Mouse (Mus musculus) bone marrow, adult 2 months (tissue): Measurements from ENCODE around the gene Zfp185. TPM values are rescaled to one million over a fixed set of nuclear protein-coding genes. Genes with fewer than 3 reads are reported as not detected.

Experiments used
- H3K27ac ChIP-seq: fragments of 200-500 bp; 2 replicates; pipeline ENCODE4 v1.5.1; 2012; ENCODE audit warnings: low read depth, mild to moderate bottlenecking, control low read depth, inconsistent platforms, low read length; ENCODE audit not compliant: control insufficient read depth, poor library complexity, insufficient read depth
- H3K4me1 ChIP-seq: fragments of 200-500 bp; 2 replicates; pipeline ENCODE4 v1.6.1; 2011; ENCODE audit warnings: low read length; ENCODE audit not compliant: control insufficient read depth, insufficient read depth
- H3K4me3 ChIP-seq: fragments of 200-500 bp; replicated peaks from 2 replicates; pipeline ENCODE3; 2011; ENCODE audit warnings: mild to moderate bottlenecking, low read depth, low read length, control low read depth; ENCODE audit not compliant: control insufficient read depth
- CTCF ChIP-seq: fragments of 200-500 bp; IDR thresholded peaks from 2 replicates; pipeline ENCODE4 v1.5.1; 2011; ENCODE audit warnings: low read length, control low read depth; ENCODE audit not compliant: control insufficient read depth, insufficient read depth
- POLR2A ChIP-seq: fragments of 200-500 bp; IDR thresholded peaks from 2 replicates; pipeline ENCODE4 v1.6.1; 2011; ENCODE audit warnings: low read depth, mild to moderate bottlenecking, control low read depth, low read length, borderline replicate concordance; ENCODE audit not compliant: control insufficient read depth
- WGBS: fragments of 180-500 bp; shearing (Covaris S2); methylation state at CpG from one replicate; pipeline ENCODE4 v1.1.7; 2018; 5-methylcytosine and 5-hydroxymethylcytosine counted together
- polyA plus RNA-seq: library from polyadenylated mRNA; stranded (reverse); fragments of >200 nt; gene quantifications from 2 replicates; pipeline ENCODE4 v1.2.4, GENCODE M21; 2011; ENCODE audit warnings: low replicate concordance; ENCODE audit not compliant: missing spikeins, insufficient read depth, insufficient read length

The Zfp185 gene
- 0.42 TPM in 1 of 2 replicates, not detected in the other for polyA plus RNA-seq

DNA sequence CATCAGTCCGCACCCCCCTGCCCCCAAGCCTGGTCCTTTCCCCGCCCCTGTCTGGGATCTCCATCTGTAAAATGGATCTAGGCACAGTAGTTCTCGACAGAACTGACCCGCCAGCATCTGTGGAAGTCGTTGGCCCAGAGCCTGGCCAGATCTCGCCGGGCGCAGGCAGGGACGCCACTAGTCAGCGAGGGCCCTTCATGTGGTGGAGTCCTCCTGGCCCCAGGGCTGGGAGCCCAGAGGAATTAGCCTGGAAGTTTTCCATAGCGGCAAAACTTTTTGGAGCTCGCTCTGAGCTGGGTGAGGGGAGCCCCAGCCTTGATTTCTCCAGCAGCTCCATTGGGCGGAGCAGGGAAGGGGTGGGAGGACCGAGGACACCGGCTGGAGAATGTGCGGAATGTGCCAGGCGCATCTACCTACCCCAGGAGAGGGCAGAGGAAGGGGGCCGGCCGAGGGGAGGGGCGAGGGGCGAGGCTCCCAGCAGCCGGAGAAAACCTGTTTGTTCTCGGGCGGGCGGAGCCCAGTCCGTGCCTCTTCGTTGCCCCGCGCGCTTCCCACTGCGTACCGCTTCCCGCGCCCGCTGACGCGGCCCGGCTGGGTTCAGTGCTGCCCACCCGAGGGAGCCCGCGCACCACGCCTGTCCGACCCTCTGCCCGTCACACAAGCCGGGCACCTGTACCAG lies at the start of gene Zfp185:
Zfp185 (plus strand) TSS at position 499 of the 679 bp plus-strand sequence.
- H3K4me1 ChIP-seq, result no peaks in the 10 kb centered on the region
- TF ChIP-seq POLR2A (no peak), CTCF (no peak)
- 20% methylated on average over 40 of the region's 45 CpGs for WGBS
- no peak within 1 kb of the TSS for H3K27ac ChIP-seq
- H3K4me3 ChIP-seq, result no peak within 1 kb of the TSS

DNA sequence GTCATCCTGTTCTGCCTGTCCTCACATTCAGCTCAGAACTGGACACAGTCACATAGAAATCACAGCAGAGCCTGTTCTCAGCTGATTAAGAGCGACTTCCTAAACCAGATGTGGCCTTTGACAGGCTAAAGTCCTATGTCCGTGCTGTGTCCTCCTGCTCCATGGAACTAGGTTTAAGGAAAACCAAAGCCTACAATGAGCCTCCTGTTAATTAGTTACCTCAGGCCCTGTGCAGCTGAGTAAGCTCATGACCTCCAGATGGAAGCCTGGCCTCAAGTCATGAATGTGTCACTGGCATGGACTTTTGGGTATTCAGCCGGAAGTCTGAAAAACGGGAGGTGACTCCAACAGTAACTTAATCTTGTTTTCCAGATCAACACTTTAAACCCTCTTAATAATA lies 33.7 kb upstream of the Zfp185 start:
- TF ChIP-seq CTCF (no peak), POLR2A (no peak)
- no peak overlapping the region for H3K27ac ChIP-seq
- WGBS, result 84% methylated on average over 4 of the region's 4 CpGs
- no peaks in the 10 kb centered on the region for H3K4me1 ChIP-seq
- H3K4me3 ChIP-seq, result no peak overlapping the region

DNA sequence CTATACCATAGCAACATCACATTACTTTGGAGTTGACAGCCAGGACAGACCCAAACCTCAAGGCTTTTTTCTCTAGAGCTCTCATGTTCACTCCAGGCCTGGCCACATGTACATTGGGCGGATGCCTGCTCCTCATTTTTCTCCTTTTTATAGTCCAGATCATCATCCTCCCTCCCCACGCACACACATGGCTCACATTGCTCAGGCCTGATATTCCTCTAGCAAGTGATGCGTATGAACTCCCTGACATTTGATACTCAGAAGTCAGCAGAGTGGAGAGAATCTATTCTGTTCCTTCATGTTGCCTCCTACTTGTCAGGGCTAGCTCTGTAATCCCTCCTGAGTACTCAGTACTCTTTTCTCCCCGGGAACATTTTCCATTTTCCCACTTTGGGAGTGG lies 30.7 kb upstream of the Zfp185 start:
- no peaks in the 10 kb centered on the region for H3K4me1 ChIP-seq
- H3K4me3 ChIP-seq, result no peak overlapping the region
- WGBS, result 86% methylated on average over 4 of the region's 4 CpGs
- no peak overlapping the region for H3K27ac ChIP-seq
- TF ChIP-seq POLR2A, result no peak
- TF ChIP-seq CTCF, result no peak

DNA sequence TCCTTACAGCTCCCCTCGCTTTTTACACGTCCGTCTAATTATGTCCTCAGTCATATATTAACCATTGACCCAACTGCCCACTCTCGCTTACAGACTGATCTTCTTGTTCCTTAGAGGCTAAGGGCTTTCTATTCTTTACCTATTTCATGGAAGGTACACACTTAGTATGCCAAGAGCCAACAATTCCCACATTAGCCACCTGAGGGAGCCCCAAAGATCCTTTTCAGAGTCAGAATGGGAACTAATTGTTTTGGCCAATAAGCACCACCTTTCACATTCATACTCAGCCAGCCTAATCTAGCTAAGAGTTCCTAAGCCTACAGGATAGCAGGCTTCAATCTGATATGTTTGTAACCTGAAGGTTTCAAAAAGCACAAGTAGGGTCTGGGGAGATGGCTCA lies 26.7 kb upstream of the Zfp185 start:
- WGBS, result 85% methylated on average over 4 of the region's 4 CpGs
- H3K4me3 ChIP-seq, result no peak overlapping the region
- TF ChIP-seq CTCF (no peak), POLR2A (no peak)
- no peaks in the 10 kb centered on the region for H3K4me1 ChIP-seq
- H3K27ac ChIP-seq, result no peak overlapping the region

DNA sequence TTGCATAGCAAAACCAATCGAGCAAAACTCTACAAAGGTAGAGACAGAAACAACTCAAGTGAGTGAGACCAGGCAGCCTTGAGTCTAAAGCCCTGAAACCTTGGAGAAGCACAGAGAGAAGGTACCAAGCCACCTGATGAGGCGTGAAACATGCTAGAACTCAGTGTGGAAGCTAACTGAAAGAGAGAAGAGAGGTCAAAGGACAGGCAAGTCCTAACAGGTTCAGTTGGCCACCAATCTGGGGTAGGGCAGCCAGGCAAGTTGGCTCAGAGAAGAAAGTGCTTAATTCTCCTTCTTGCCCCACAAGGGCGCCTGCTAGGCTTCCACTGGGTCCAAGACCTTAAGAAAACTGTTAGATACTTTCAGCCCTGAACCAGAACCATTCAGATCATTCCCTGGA lies 25.6 kb upstream of the Zfp185 start:
- Histone ChIP-seq H3K4me1 (no peaks in the 10 kb centered on the region), H3K27ac (no peak overlapping the region), H3K4me3 (no peak overlapping the region)
- 69% methylated on average over 3 of the region's 3 CpGs for WGBS
- TF ChIP-seq POLR2A (no peak), CTCF (no peak)

DNA sequence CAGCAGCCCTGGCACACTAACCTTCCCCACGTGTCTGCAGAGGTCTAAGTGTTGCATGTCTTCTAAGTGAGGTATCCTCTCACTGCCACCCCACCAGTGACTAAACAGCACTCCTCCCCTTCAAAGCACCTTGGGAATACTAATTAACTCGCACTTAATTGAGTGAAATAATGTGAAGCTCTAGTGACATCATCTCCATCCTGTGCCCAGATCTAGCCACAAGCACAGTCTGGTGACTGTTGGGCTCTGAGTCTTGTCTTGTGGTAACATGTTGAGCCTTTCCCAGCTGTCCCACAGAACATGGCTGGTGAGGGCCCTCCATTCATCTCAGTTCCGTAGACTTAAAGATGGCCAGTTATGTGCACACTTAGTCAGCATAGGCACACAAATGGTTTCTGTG lies 24.4 kb upstream of the Zfp185 start:
- H3K27ac ChIP-seq, result no peak overlapping the region
- H3K4me3 ChIP-seq, result no peak overlapping the region
- TF ChIP-seq CTCF (no peak), POLR2A (no peak)
- H3K4me1 ChIP-seq, result no peaks in the 10 kb centered on the region
- 71% methylated on average over 3 of the region's 3 CpGs for WGBS

DNA sequence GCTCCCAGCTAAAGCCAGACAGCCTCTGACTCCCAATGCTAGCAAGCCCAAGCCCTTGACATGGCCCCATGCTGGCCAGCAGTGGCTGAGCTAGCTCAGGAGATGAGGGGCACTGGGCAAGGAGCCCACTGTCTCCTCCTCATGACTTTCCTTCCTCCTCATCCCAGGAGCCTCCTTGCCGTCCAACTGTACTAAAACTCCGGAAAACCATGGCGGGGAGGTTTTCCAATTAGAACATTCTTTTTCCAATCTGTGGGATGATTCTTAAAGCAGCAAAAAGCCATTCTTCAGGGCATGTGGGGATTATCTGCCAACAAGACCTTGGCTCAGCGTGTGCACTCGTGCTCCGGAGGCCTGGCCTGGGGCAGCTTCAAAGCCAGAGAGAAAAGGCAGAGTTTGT lies 4.3 kb upstream of the Zfp185 start:
- H3K4me3 ChIP-seq, result no peak overlapping the region
- H3K4me1 ChIP-seq, result no peaks in the 10 kb centered on the region
- H3K27ac ChIP-seq, result no peak overlapping the region
- no peak for TF ChIP-seq POLR2A
- 66% methylated on average over 6 of the region's 6 CpGs for WGBS

DNA sequence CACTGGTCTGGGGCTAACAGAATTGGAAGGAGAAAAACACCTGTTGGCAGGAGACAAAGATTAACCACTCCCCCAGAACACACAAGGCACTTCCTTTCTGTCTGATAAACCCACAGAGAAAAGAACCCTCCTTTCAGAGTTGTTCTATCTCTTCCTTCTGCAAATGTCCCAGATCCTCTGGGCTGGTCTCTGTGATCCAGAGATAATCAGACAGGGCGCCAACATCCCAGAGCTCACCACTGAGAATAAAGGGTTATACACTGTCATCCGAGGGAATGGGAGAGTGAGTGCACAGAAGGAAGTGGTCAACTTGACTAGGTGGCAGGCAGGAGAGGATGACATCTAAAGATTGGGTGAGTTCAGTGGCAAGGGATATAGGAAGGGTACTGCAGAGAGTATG lies 1.5 kb upstream of the Zfp185 start:
- WGBS, result 29% methylated on average over 2 of the region's 2 CpGs
- TF ChIP-seq POLR2A (no peak), CTCF (no peak)
- Histone ChIP-seq H3K4me1 (no peaks in the 10 kb centered on the region), H3K4me3 (no peak overlapping the region), H3K27ac (no peak overlapping the region)

DNA sequence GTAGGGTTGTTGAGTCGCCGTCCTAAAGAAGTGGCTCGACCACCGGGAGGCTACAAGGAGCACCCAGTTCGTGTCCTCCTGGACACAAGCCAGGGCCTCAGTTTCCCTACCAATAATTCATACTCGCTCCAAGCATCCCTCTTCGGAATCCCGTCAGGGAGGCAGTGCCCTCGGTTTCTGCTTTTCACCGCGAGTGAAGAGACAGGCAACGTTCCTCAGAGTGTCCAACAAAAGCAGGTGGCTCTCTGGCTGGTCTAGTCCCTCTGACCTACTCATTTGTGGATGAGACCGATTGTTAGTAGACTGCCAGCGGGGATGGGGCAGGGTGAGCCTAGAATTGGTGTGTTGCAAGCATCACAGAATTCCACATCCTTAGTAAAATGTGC lies 374 bp downstream of the Zfp185 start:
- Histone ChIP-seq H3K27ac (no peak overlapping the region), H3K4me1 (no peaks in the 10 kb centered on the region), H3K4me3 (no peak overlapping the region)
- 21% methylated on average over 14 of the region's 14 CpGs for WGBS
- no peak for TF ChIP-seq CTCF
- no peak for TF ChIP-seq POLR2A
